Mouse (Mus musculus) T-helper 2 cell (primary cell): ENCODE results near the gene Nudt14.

ENCODE experiments used
- in situ Hi-C: fragments of 300-600 bp; cut with MboI, MseI; formaldehyde crosslinking; loops from one replicate; pipeline ENCODE4 v1.15.1; 2025; ENCODE audit warnings: high pct_unique_total_duplicates

Nudt14 gene

GRCm38 (mm10) chr12:112915587-112915986, 26.3 kb downstream of the Nudt14 start:
- in situ Hi-C loops: loop anchor here (10.0 kb wide), 1 partner anchor 1471 kb away; the partner anchor contains the start of gene Tnfaip2

- in situ Hi-C loops: loop anchor here (10.0 kb wide), 1 partner anchor 1470 kb away; the partner anchor contains the start of gene Tnfaip2
Observed at GRCm38 (mm10) chr12:112914527-112914926, 27.4 kb downstream of the Nudt14 start.

- in situ Hi-C loops: loop anchor here (10.0 kb wide), 1 partner anchor 1468 kb away; the partner anchor contains the start of gene Tnfaip2
Observed at GRCm38 (mm10) chr12:112912951-112913745, 28.8 kb downstream of the Nudt14 start.

- in situ Hi-C loops: loop anchor here (10.0 kb wide), 1 partner anchor 1467 kb away; the partner anchor contains the start of gene Tnfaip2
Observed at GRCm38 (mm10) chr12:112911701-112912100, 30.2 kb downstream of the Nudt14 start.

- in situ Hi-C loops: no loop called here
Observed at GRCm38 (mm10) chr12:112908991-112909390, 32.9 kb downstream of the Nudt14 start.

- in situ Hi-C loops: no loop called here
Observed at GRCm38 (mm10) chr12:112905001-112905400, 36.9 kb downstream of the Nudt14 start.

GRCm38 (mm10) chr12:112903941-112904340, 38.0 kb downstream of the Nudt14 start:
- in situ Hi-C loops: no loop called here

GRCm38 (mm10) chr12:112900641-112901040, 41.3 kb downstream of the Nudt14 start:
- in situ Hi-C loops: no loop called here

GRCm38 (mm10) chr12:112898960-112899359, 43.0 kb downstream of the Nudt14 start:
- in situ Hi-C loops: no loop called here

- in situ Hi-C loops: no loop called here
Observed at GRCm38 (mm10) chr12:112898351-112898750, 43.6 kb downstream of the Nudt14 start.

GRCm38 (mm10) chr12:112897522-112898212, 44.3 kb downstream of the Nudt14 start:
- in situ Hi-C loops: no loop called here

- in situ Hi-C loops: no loop called here
Observed at GRCm38 (mm10) chr12:112894969-112895368, 47.0 kb downstream of the Nudt14 start.

- in situ Hi-C loops: no loop called here
Observed at GRCm38 (mm10) chr12:112894303-112894884, 47.5 kb downstream of the Nudt14 start.

GRCm38 (mm10) chr12:112885465-112885864, 56.5 kb downstream of the Nudt14 start:
- in situ Hi-C loops: no loop called here
